Mouse (Mus musculus) testis, postnatal 10 days (tissue): ENCODE results near the gene Sertad3.

Experiments used
- DNase-seq: peaks from one replicate; pipeline ENCODE4 v3.0.0; 2021; ENCODE audit warnings: low spot score

The Sertad3 gene

GRCm38 (mm10) chr7:27467648-27468047 is 5.9 kb upstream of the Sertad3 start:
- peak; percentile 65 for DNase-seq

GRCm38 (mm10) chr7:27471390-27472120 is 2.0 kb upstream of the Sertad3 start:
- no peak for DNase-seq

GRCm38 (mm10) chr7:27472596-27472995 is 972 bp upstream of the Sertad3 start:
- DNase-seq = no peak

GRCm38 (mm10) chr7:27473835-27474489 is 394 bp downstream of the Sertad3 start:
- DNase-seq = no peak

GRCm38 (mm10) chr7:27474490-27474954 is 954 bp downstream of the Sertad3 start:
- peak; percentile 99 for DNase-seq

GRCm38 (mm10) chr7:27475596-27475995 is 2.0 kb downstream of the Sertad3 start:
- DNase-seq = no peak

GRCm38 (mm10) chr7:27476098-27476635 is 2.6 kb downstream of the Sertad3 start:
- DNase-seq = no peak

GRCm38 (mm10) chr7:27478561-27478960 is 5.0 kb downstream of the Sertad3 start:
- DNase-seq = no peak

GRCm38 (mm10) chr7:27479750-27480149 is 6.2 kb downstream of the Sertad3 start:
- DNase-seq = no peak

- no peak for DNase-seq
Observed at GRCm38 (mm10) chr7:27480506-27480905, 6.9 kb downstream of the Sertad3 start.

- DNase-seq = no peak
Observed at GRCm38 (mm10) chr7:27480927-27481626, 7.5 kb downstream of the Sertad3 start.

GRCm38 (mm10) chr7:27481627-27481969 is 8.0 kb downstream of the Sertad3 start:
- DNase-seq = peak; percentile 93

GRCm38 (mm10) chr7:27483860-27484259 is 10.3 kb downstream of the Sertad3 start:
- no peak for DNase-seq

GRCm38 (mm10) chr7:27486102-27486769 is 12.7 kb downstream of the Sertad3 start:
- no peak for DNase-seq

GRCm38 (mm10) chr7:27486770-27487697 is 13.5 kb downstream of the Sertad3 start, which contains the start of gene Sertad1:
Gene Sertad1, plus strand, starts transcription at chr7:27486910.
- DNase-seq = peak; percentile 100

- DNase-seq = peak; percentile 87
Observed at GRCm38 (mm10) chr7:27487740-27488268, 14.2 kb downstream of the Sertad3 start.

GRCm38 (mm10) chr7:27489270-27489869 is 15.8 kb downstream of the Sertad3 start:
- DNase-seq = no peak

GRCm38 (mm10) chr7:27490227-27490542 is 16.6 kb downstream of the Sertad3 start:
- no peak for DNase-seq

- peak; percentile 95 for DNase-seq
Observed at GRCm38 (mm10) chr7:27490543-27491329, 17.2 kb downstream of the Sertad3 start.

GRCm38 (mm10) chr7:27491856-27492255 is 18.3 kb downstream of the Sertad3 start:
- DNase-seq = no peak
